Mouse (Mus musculus): ENCODE measurements around the gene Plekhg1.

DNA sequence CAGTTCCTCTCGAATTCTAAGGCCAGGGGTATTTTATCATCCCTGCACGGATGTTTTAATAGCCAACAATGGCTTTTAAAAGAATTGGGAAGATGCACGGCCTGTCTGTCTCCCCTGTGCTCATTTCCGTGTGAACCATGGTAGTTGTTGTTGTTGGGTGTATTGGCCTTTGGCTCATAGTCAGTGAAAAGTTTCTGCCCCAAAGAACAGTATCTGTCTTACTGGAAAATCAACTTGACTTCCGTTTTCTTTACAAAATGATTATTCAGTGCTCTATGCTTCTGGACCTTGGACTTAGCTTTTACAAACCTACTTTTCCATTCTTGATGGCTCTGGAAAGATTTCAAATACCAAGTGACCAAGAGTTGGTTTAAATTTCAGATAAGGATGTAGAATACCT is 104.3 kb downstream of the Plekhg1 start:
- TF ChIP-seq CTCF (IDR thresholded peaks at IDR 0.05; ENCODE audit: low read depth), result no peak
- TF ChIP-seq EP300 (IDR thresholded peaks at IDR 0.05; ENCODE audit: low read depth), result no peak
